Mouse (Mus musculus) embryo, embryonic 10 days (tissue): ENCODE measurements around the gene Ext2.

Experiments used
- DNase-seq: peaks from one replicate; pipeline ENCODE4 v3.0.0-alpha.2; 2015; ENCODE audit warnings: low spot score

The Ext2 gene

GRCm38 (mm10) chr2:93822045-93822749 lies at the start of gene Ext2:
Gene Ext2 (minus strand): TSS chr2:93822568.
- peak; percentile 95 for DNase-seq

- no peak for DNase-seq
Observed at GRCm38 (mm10) chr2:93871411-93871925, 49.1 kb upstream of the Ext2 start.

GRCm38 (mm10) chr2:93870842-93871241 lies 48.5 kb upstream of the Ext2 start:
- peak; percentile 50 for DNase-seq

- DNase-seq = no peak
Observed at GRCm38 (mm10) chr2:93869107-93869600, 46.8 kb upstream of the Ext2 start, which contains the start of gene Accsl. Gene Accsl (minus strand): TSS chr2:93869157.

- no peak for DNase-seq
Observed at GRCm38 (mm10) chr2:93868566-93868965, 46.2 kb upstream of the Ext2 start.

- DNase-seq = no peak
Observed at GRCm38 (mm10) chr2:93863229-93863628, 40.9 kb upstream of the Ext2 start.

GRCm38 (mm10) chr2:93858845-93859244 lies 36.5 kb upstream of the Ext2 start:
- DNase-seq = no peak

GRCm38 (mm10) chr2:93851303-93851702 lies 28.9 kb upstream of the Ext2 start:
- DNase-seq = no peak

GRCm38 (mm10) chr2:93850317-93850944 lies 28.1 kb upstream of the Ext2 start:
- no peak for DNase-seq

GRCm38 (mm10) chr2:93849505-93850089 lies 27.2 kb upstream of the Ext2 start, which contains the start of gene Accs:
Gene Accs (minus strand): TSS chr2:93849943.
- DNase-seq = peak; percentile 95

GRCm38 (mm10) chr2:93841349-93841748 lies 19.0 kb upstream of the Ext2 start:
- no peak for DNase-seq

- DNase-seq = no peak
Observed at GRCm38 (mm10) chr2:93840109-93840508, 17.7 kb upstream of the Ext2 start.

GRCm38 (mm10) chr2:93838931-93839330 lies 16.6 kb upstream of the Ext2 start:
- no peak for DNase-seq

GRCm38 (mm10) chr2:93836232-93836785 lies 13.9 kb upstream of the Ext2 start:
- no peak for DNase-seq

- DNase-seq = no peak
Observed at GRCm38 (mm10) chr2:93835596-93835995, 13.2 kb upstream of the Ext2 start.

GRCm38 (mm10) chr2:93823519-93823918 lies 1.2 kb upstream of the Ext2 start:
- DNase-seq = peak; percentile 98

GRCm38 (mm10) chr2:93817791-93818190 lies 4.6 kb downstream of the Ext2 start:
- no peak for DNase-seq

- no peak for DNase-seq
Observed at GRCm38 (mm10) chr2:93813343-93813742, 9.0 kb downstream of the Ext2 start.

- DNase-seq = peak; percentile 83
Observed at GRCm38 (mm10) chr2:93811812-93812211, 10.6 kb downstream of the Ext2 start.

GRCm38 (mm10) chr2:93809931-93810330 lies 12.4 kb downstream of the Ext2 start:
- DNase-seq = peak; percentile 68

- no peak for DNase-seq
Observed at GRCm38 (mm10) chr2:93808071-93808470, 14.3 kb downstream of the Ext2 start.

GRCm38 (mm10) chr2:93807440-93807839 lies 14.9 kb downstream of the Ext2 start:
- no peak for DNase-seq
